Mouse (Mus musculus): ENCODE data around the gene Prmt8.

Gene Prmt8

GRCm38 (mm10) chr6:127769275-127770156, at the start of gene Prmt8:
Gene Prmt8 (minus strand): TSS chr6:127769472.
- no peak for DNase-seq

- DNase-seq = no peak
These were observed 33.9 kb upstream of the Prmt8 start for GRCm38 (mm10) chr6:127803046-127803729.

- DNase-seq = peak; percentile 30 to 55
These were observed 32.9 kb upstream of the Prmt8 start for GRCm38 (mm10) chr6:127802211-127802610.

GRCm38 (mm10) chr6:127790023-127790422, 20.8 kb upstream of the Prmt8 start:
- no peak for DNase-seq

GRCm38 (mm10) chr6:127770806-127771205, 1.5 kb upstream of the Prmt8 start:
- no peak for DNase-seq

GRCm38 (mm10) chr6:127768621-127769274, 524 bp downstream of the Prmt8 start:
- DNase-seq = peak; percentile 14 to 29

- peak; percentile 88 to 89 for DNase-seq
These were observed 1.4 kb downstream of the Prmt8 start for GRCm38 (mm10) chr6:127767706-127768493.

- DNase-seq = no peak
These were observed 2.0 kb downstream of the Prmt8 start for GRCm38 (mm10) chr6:127767201-127767705.

GRCm38 (mm10) chr6:127766641-127767200, 2.6 kb downstream of the Prmt8 start:
- peak in 1 of 2 experiments; percentile 20 for DNase-seq

- no peak for DNase-seq
These were observed 3.1 kb downstream of the Prmt8 start for GRCm38 (mm10) chr6:127766041-127766604.

- DNase-seq = no peak
These were observed 3.7 kb downstream of the Prmt8 start for GRCm38 (mm10) chr6:127765573-127765972.

- no peak for DNase-seq
These were observed 11.0 kb downstream of the Prmt8 start for GRCm38 (mm10) chr6:127758264-127758663.

GRCm38 (mm10) chr6:127757667-127758167, 11.6 kb downstream of the Prmt8 start:
- no peak for DNase-seq

- peak; percentile 7 to 29 for DNase-seq
These were observed 12.4 kb downstream of the Prmt8 start for GRCm38 (mm10) chr6:127756856-127757255.

GRCm38 (mm10) chr6:127753228-127753627, 16.0 kb downstream of the Prmt8 start:
- DNase-seq = no peak

- DNase-seq = peak; percentile 4 to 29
These were observed 16.6 kb downstream of the Prmt8 start for GRCm38 (mm10) chr6:127752681-127753080.

GRCm38 (mm10) chr6:127751499-127751898, 17.8 kb downstream of the Prmt8 start:
- DNase-seq = no peak

GRCm38 (mm10) chr6:127748793-127749192, 20.5 kb downstream of the Prmt8 start:
- DNase-seq = no peak

- DNase-seq = no peak
These were observed 27.0 kb downstream of the Prmt8 start for GRCm38 (mm10) chr6:127742290-127742689.

GRCm38 (mm10) chr6:127741162-127741561, 28.1 kb downstream of the Prmt8 start:
- no peak for DNase-seq

- DNase-seq = no peak
These were observed 28.6 kb downstream of the Prmt8 start for GRCm38 (mm10) chr6:127740711-127741110.

All from kidney, postnatal 4 days (tissue).